Mouse (Mus musculus): ENCODE measurements around the gene Dtnbp1. TPM values are rescaled to one million over a fixed set of nuclear protein-coding genes. Genes with fewer than 3 reads are reported as not detected.

Dtnbp1 gene
- polyA plus RNA-seq (2015; fragmentation: Nextera tagmentation; extraction: Ambion mirVana) = 37.2 and 40.5 TPM in 2 replicates

GRCm38 (mm10) chr13:45001911-45002615 is at the start of gene Dtnbp1:
Gene Dtnbp1 (minus strand): TSS chr13:45002147.

Other genes with a start within 250 kb of the Dtnbp1 start
- not detected in 2 replicates for gene Gm9817, start 76.5 kb upstream of the Dtnbp1 start, polyA plus RNA-seq (2015; fragmentation: Nextera tagmentation; extraction: Ambion mirVana)